Mouse (Mus musculus): ENCODE data around the gene Ppp3cb. TPM values are rescaled to one million over a fixed set of nuclear protein-coding genes. Genes with fewer than 3 reads are reported as not detected.

Gene Ppp3cb
- polyA plus RNA-seq, 1 experiment = 118 TPM

DNA sequence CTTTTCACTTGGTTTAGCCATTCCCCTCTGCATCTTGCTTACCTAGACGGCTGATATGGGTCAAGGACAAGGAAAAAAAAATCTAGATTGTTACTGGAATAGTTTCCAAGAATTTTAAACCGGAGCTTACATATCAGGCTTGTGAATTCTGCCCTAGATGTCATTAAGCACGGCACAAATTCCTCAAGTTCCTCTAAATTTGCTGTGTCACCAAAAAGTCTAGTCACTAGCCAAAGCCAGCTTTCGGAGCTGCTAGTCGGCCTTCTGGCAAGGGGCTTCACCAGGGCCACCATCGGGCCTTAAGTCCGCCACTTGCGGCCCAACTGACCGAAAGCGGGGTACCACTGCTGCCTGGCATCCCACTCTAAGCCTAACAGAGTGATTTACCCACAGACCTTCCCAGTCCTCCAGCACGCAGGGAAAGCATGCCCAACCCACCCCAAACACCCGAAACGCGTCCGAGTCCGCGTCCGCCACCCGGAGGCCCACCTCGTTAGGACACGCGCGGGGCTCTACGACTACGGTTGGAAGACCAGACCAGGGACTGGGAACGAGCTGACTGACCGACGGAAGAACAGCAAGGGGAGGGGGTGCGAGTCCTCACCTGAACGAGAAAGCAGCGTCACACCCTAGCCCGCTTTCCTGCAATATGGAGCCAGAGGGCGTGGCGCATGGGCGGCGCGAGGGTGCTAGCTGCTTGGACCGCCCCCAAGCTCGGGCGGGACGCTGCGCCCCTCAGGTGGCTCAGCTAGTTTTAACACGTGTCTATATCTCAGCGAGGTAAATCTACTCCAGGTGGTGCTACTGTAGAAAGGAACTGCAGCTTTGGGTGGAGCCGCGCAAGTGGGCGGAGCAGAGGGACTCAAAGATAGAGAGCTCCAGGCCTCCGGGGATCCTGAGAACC, 66.8 kb downstream of the Ppp3cb start, which contains the start of gene Anxa7:
Gene Anxa7, minus strand, starts transcription at position 843 of the 904 bp plus-strand sequence.
- no peaks in the 10 kb centered on the region for H3K36me3 ChIP-seq (ENCODE audit: control insufficient read depth, insufficient read depth, low read length, poor library complexity, severe bottlenecking)
- peaks cover 6% of the 10 kb centered on the region for H3K4me1 ChIP-seq (ENCODE audit: control insufficient read depth, insufficient read depth, low read length)
- H3K4me3 ChIP-seq (ENCODE audit: low read depth, low read length) = peak within 1 kb of the TSS; percentile 71
- H3K27ac ChIP-seq (ENCODE audit: insufficient read depth, low read length) = peak within 1 kb of the TSS; percentile 25
- TF ChIP-seq POLR2A (IDR thresholded peaks at IDR 0.05; ENCODE audit: insufficient read depth, low read length) = peak; percentile 42
- TF ChIP-seq CTCF (IDR thresholded peaks at IDR 0.05; ENCODE audit: low read depth, low read length) = no peak
- TF ChIP-seq EP300 (IDR thresholded peaks at IDR 0.05; ENCODE audit: insufficient read depth, low read depth, low read length) = peak; percentile 4; the same call in 1 of the 2 replicates
- H3K9ac ChIP-seq (ENCODE audit: low read depth, poor library complexity, severe bottlenecking) = peak within 1 kb of the TSS; percentile 62
- no peaks in the 10 kb centered on the region for H3K27me3 ChIP-seq (ENCODE audit: control insufficient read depth, insufficient read depth, low read length, poor library complexity, severe bottlenecking)
- no peaks in the 10 kb centered on the region for H3K9me3 ChIP-seq (replicated peaks; ENCODE audit: control insufficient read depth, insufficient read depth, low read length, poor library complexity, severe bottlenecking)

DNA sequence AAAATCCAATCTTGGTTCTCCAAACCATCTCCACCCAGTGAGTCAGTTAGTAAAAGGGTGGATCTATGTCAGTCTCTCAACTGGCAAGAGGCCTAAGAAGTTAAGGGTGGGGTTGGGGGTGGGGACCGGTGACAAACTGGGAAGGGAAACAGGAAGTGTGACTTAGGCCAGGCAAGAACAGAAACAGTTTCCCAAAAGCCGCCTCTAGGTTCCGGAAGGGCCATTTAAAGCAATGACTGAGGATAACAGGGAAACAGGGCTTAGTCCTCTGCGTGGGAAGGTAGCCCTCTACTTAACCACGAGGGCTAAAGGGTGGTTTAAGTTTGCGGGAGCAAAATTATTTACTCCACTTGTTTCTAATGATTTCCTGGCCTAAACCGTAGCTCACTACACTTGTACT, 67.6 kb downstream of the Ppp3cb start:
- TF ChIP-seq CTCF (IDR thresholded peaks at IDR 0.05; ENCODE audit: low read depth, low read length) (no peak), EP300 (IDR thresholded peaks at IDR 0.05; ENCODE audit: insufficient read depth, low read depth, low read length) (0 out of 2 replicates have a peak, but pooled peaks have one; percentile 43)
- Histone ChIP-seq H3K4me1 (ENCODE audit: control insufficient read depth, insufficient read depth, low read length) (peaks cover 6% of the 10 kb centered on the region), H3K9me3 (replicated peaks; ENCODE audit: control insufficient read depth, insufficient read depth, low read length, poor library complexity, severe bottlenecking) (no peaks in the 10 kb centered on the region), H3K27me3 (ENCODE audit: control insufficient read depth, insufficient read depth, low read length, poor library complexity, severe bottlenecking) (no peaks in the 10 kb centered on the region), H3K9ac (ENCODE audit: low read depth, poor library complexity, severe bottlenecking) (peak overlapping the region; percentile 62), H3K36me3 (ENCODE audit: control insufficient read depth, insufficient read depth, low read length, poor library complexity, severe bottlenecking) (no peaks in the 10 kb centered on the region), H3K27ac (ENCODE audit: insufficient read depth, low read length) (peak overlapping the region; percentile 77), H3K4me3 (ENCODE audit: low read depth, low read length) (peak overlapping the region; percentile 71)

DNA sequence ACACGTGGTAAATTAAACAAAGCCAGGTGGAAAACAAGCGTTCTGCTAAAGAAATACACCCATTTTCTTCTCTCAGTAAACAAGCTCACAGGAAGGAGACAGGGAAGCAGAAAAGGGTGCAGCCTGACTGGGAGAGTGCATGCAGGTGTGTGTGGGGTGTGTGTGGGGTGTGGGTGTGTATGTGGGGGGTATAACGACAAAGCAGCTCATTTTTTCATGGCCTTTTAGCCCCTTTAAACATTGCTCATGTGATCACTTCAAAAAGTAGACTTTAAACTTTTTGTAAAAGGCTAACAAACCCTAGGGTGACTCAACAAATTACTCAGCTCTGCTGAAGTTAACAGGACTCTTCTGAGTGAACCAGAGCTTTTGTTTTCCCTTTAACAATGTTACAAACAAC, 68.0 kb downstream of the Ppp3cb start:
- Histone ChIP-seq H3K9ac (ENCODE audit: low read depth, poor library complexity, severe bottlenecking) (no peak overlapping the region), H3K27me3 (ENCODE audit: control insufficient read depth, insufficient read depth, low read length, poor library complexity, severe bottlenecking) (no peaks in the 10 kb centered on the region), H3K9me3 (replicated peaks; ENCODE audit: control insufficient read depth, insufficient read depth, low read length, poor library complexity, severe bottlenecking) (no peaks in the 10 kb centered on the region), H3K36me3 (ENCODE audit: control insufficient read depth, insufficient read depth, low read length, poor library complexity, severe bottlenecking) (no peaks in the 10 kb centered on the region), H3K4me1 (ENCODE audit: control insufficient read depth, insufficient read depth, low read length) (peaks cover 6% of the 10 kb centered on the region), H3K27ac (ENCODE audit: insufficient read depth, low read length) (peak overlapping the region; percentile 77), H3K4me3 (ENCODE audit: low read depth, low read length) (peak overlapping the region; percentile 25; the same call in 1 of the 2 replicates)
- no peak for TF ChIP-seq EP300 (IDR thresholded peaks at IDR 0.05; ENCODE audit: insufficient read depth, low read depth, low read length)
- TF ChIP-seq CTCF (IDR thresholded peaks at IDR 0.05; ENCODE audit: low read depth, low read length) = no peak
- TF ChIP-seq POLR2A (IDR thresholded peaks at IDR 0.05; ENCODE audit: insufficient read depth, low read length) = no peak

DNA sequence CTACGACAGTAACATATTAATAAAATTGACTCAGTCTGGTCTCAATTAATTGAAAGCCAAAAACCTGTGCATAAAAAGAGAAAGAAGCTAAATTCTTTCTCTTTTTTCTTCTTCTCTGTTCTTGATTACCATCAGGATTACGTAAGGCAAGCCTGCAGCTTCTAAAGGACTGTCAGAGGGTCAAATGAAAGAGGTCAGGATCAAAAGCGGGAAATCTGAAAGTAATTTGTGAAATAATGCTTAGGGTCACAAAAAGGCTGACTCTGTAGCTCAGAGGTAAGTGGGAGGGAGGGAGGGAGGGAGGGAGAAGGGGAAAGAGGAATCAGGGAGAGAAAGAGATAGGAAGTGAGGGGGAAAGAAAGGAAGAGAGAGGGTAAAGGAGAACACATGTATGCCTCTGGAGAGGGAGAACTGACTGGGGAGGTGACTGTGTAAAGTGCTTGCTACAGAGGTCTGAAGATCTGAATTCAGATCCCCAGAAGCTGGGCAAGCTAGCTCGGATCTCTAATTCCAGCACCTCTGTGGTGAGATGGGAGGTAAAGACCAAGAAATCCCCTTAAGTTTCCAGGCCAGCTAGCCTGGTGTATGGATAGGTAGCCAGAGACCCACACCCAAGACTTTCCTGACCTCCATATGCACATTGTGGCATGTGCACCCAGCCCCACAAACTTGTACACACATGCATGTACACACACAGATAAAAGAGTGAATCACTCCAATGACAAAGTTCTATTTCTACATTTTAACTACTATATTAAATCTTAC, 68.9 kb downstream of the Ppp3cb start:
- H3K4me3 ChIP-seq (ENCODE audit: low read depth, low read length) = no peak overlapping the region
- no peaks in the 10 kb centered on the region for H3K27me3 ChIP-seq (ENCODE audit: control insufficient read depth, insufficient read depth, low read length, poor library complexity, severe bottlenecking)
- peaks cover 6% of the 10 kb centered on the region for H3K4me1 ChIP-seq (ENCODE audit: control insufficient read depth, insufficient read depth, low read length)
- TF ChIP-seq POLR2A (IDR thresholded peaks at IDR 0.05; ENCODE audit: insufficient read depth, low read length) (no peak), CTCF (IDR thresholded peaks at IDR 0.05; ENCODE audit: low read depth, low read length) (no peak), EP300 (IDR thresholded peaks at IDR 0.05; ENCODE audit: insufficient read depth, low read depth, low read length) (no peak)
- no peak overlapping the region for H3K9ac ChIP-seq (ENCODE audit: low read depth, poor library complexity, severe bottlenecking)
- 0 out of 2 replicates have a peak, but pooled peaks cover 2% of the 10 kb centered on the region for H3K36me3 ChIP-seq (ENCODE audit: control insufficient read depth, insufficient read depth, low read length, poor library complexity, severe bottlenecking)
- H3K27ac ChIP-seq (ENCODE audit: insufficient read depth, low read length) = no peak overlapping the region
- H3K9me3 ChIP-seq (replicated peaks; ENCODE audit: control insufficient read depth, insufficient read depth, low read length, poor library complexity, severe bottlenecking) = no peaks in the 10 kb centered on the region

DNA sequence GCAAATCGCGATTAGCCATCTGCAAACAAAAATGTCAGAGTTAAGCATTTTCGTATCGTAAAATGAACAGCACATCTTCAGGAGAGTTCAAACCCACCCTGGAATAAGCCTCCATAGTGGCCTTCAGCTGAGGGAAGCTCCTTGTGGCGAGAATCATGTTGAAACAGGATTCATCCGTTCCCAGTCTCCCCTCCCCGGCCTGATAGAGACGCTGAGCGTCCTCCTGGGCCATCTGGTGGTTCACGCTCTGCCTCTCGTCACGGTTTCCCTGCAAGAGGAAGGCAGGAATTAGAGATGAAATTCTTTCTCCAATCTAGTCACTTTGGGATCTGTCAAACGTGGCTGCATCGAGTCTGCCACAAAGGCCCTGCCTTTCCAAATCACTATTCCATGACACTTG, 86.2 kb downstream of the Ppp3cb start:
- peaks cover 42% of the 10 kb centered on the region for H3K36me3 ChIP-seq (ENCODE audit: control insufficient read depth, insufficient read depth, low read length, poor library complexity, severe bottlenecking)
- no peaks in the 10 kb centered on the region for H3K27me3 ChIP-seq (ENCODE audit: control insufficient read depth, insufficient read depth, low read length, poor library complexity, severe bottlenecking)
- H3K4me1 ChIP-seq (ENCODE audit: control insufficient read depth, insufficient read depth, low read length) = no peaks in the 10 kb centered on the region
- H3K27ac ChIP-seq (ENCODE audit: insufficient read depth, low read length) = no peak overlapping the region
- no peak overlapping the region for H3K4me3 ChIP-seq (ENCODE audit: low read depth, low read length)
- TF ChIP-seq CTCF (IDR thresholded peaks at IDR 0.05; ENCODE audit: low read depth, low read length) (no peak), EP300 (IDR thresholded peaks at IDR 0.05; ENCODE audit: insufficient read depth, low read depth, low read length) (no peak), POLR2A (IDR thresholded peaks at IDR 0.05; ENCODE audit: insufficient read depth, low read length) (no peak)
- no peak overlapping the region for H3K9ac ChIP-seq (ENCODE audit: low read depth, poor library complexity, severe bottlenecking)
- no peaks in the 10 kb centered on the region for H3K9me3 ChIP-seq (replicated peaks; ENCODE audit: control insufficient read depth, insufficient read depth, low read length, poor library complexity, severe bottlenecking)

Measured in ES-Bruce4 (cell line).